13 mouse cellular contexts compared by ENCODE assay signal in the genomic region with DNA sequence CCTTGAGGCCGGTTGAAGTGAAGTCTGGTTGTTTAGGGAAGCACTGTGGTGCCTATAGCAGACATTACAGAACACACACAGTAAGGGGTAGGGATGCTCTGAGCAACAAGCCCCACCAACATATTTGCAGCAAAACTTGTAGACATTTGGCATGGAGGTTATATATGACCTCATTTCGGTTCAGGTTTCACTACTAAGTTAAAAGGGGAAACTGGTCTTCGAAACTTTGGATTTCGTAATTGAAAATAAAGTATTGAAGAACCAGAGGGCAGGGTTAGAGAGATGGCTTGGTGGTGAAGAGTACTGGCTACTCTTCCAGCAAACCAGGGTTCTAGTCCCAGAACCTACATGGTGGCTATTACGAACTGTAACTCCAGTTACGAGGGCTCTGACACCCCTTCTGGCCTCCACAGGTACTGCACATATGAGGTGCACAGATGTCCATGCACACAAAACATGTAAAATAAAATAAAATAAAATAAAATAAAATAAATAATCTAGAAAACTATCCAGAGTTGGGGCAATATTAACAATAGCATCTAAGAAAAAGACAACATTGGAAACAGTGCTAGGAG. TPM values are rescaled to one million over a fixed set of nuclear protein-coding genes. Genes with fewer than 3 reads are reported as not detected.
DNase-seq lines count a peak whose midpoint lies in the region; ATAC-seq lines count a peak whose summit lies in the region.
"Had no signal": no experiment of that assay in that cellular context is flagged by ENCODE, and none has a peak within 500 bp of the region (broad histone marks: within the 10 kb centered on the region; RNA-seq: fewer than 3 reads in every experiment).

No protein-coding gene starts in this region.

- H3K36me3 ChIP-seq in embryonic facial prominence, embryonic 10.5 days (replicated peaks): no peaks in the 10 kb centered on the region
- H3K36me3 ChIP-seq: heart, embryonic 13.5 days; liver, embryonic 13.5 days had no signal

- peaks cover 6% of the 10 kb centered on the region for H3K4me1 ChIP-seq in embryonic facial prominence, embryonic 10.5 days

- WGBS in embryonic facial prominence, embryonic 10.5 days: 94% methylated on average over 6 of the region's 6 CpGs

- H3K4me3 ChIP-seq in embryonic facial prominence, embryonic 10.5 days: no peak overlapping the region
- H3K4me3 ChIP-seq: forebrain, embryonic 13.5 days; heart, embryonic 13.5 days; liver, embryonic 13.5 days had no signal

- H3K27me3 ChIP-seq in embryonic facial prominence, embryonic 10.5 days (replicated peaks; ENCODE audit: low read depth, poor library complexity, severe bottlenecking): no peaks in the 10 kb centered on the region; the same call in 1 of the 2 replicates
- H3K27me3 ChIP-seq: forebrain, embryonic 13.5 days had no signal

- peak; percentile 59 for ATAC-seq in megakaryocyte, adult 5-6 weeks (ENCODE audit: poor library complexity, severe bottlenecking)
- ATAC-seq: forebrain, embryonic 13.5 days had no signal

- H3K9me3 ChIP-seq in embryonic facial prominence, embryonic 10.5 days: no peaks in the 10 kb centered on the region
- H3K9me3 ChIP-seq: forebrain, embryonic 13.5 days; heart, embryonic 13.5 days; liver, embryonic 13.5 days had no signal

- peak; percentile 33 to 40 for DNase-seq in kidney, postnatal 4 days
- no peak for DNase-seq in kidney, adult 18-20 months
- peak; percentile 60 to 62 for DNase-seq in B cell, adult 2 months
- peak; percentile 30 for DNase-seq in ES-CJ7 (ENCODE audit: low read depth, low spot score)
- DNase-seq in embryonic facial prominence, embryonic 10.5 days (ENCODE audit: low spot score): no peak
- no peak for DNase-seq in frontal cortex, postnatal 14 days (ENCODE audit: low spot score in 2 of 2)
- DNase-seq in ovary, postnatal 36 days (ENCODE audit: low spot score): no peak
- DNase-seq: kidney, adult 9 months; liver, embryonic 13.5 days had no signal

- no peak overlapping the region for H3K27ac ChIP-seq in embryonic facial prominence, embryonic 10.5 days (replicated peaks)
- H3K27ac ChIP-seq: forebrain, embryonic 13.5 days; heart, embryonic 13.5 days; liver, embryonic 13.5 days had no signal

RNA-seq across cellular contexts. Expression of a gene that starts 1.2 kb away (rescaled TPM):
- total RNA-seq in megakaryocyte, adult 5-6 weeks (2015): 0.11 TPM in 1 of 2 replicates, not detected in the other
- total RNA-seq in megakaryocyte, adult 5-6 weeks (2017): 0.18 TPM in 1 of 2 replicates, not detected in the other
- not detected in 2 replicates for polyA plus RNA-seq in embryonic facial prominence, embryonic 10.5 days (2016; fragmentation: Nextera tagmentation; extraction: Ambion mirVana)
- polyA plus RNA-seq: forebrain, embryonic 13.5 days; heart, embryonic 13.5 days; liver, embryonic 13.5 days; neural tube, embryonic 11.5 days had no signal

RNA-seq across cellular contexts. Expression of a gene that starts 8.7 kb away (rescaled TPM):
- total RNA-seq in megakaryocyte, adult 5-6 weeks (2015): 3.6 and 4.3 TPM in 2 replicates
- total RNA-seq in megakaryocyte, adult 5-6 weeks (2017): 7.3 and 7.4 TPM in 2 replicates
- polyA plus RNA-seq in embryonic facial prominence, embryonic 10.5 days (2016; fragmentation: Nextera tagmentation; extraction: Ambion mirVana): 0.72 and 1.0 TPM in 2 replicates

Comparison
In these comparisons a context has a peak if more than half of its experiments do, and no peak if none do; other contexts are left out.
1. DNase-seq: peak in kidney, postnatal 4 days (2 of 2), B cell, adult 2 months (2 of 2) and ES-CJ7 (single experiment); none in kidney, adult 18-20 months (single experiment), embryonic facial prominence, embryonic 10.5 days (single experiment), frontal cortex, postnatal 14 days (0 of 2) and ovary, postnatal 36 days (single experiment).